Mouse (Mus musculus) cerebellum, adult 2 months (tissue): ENCODE data around the gene Nupr1.
"Not testable (repeated sequence)": the region's sequence is repeated elsewhere in the genome, so short reads cannot be mapped to it uniquely, and the experiment has no call there.

Experiments
- CTCF ChIP-seq: fragments of 200-500 bp; IDR thresholded peaks from 2 replicates; pipeline ENCODE4 v1.5.1; 2011; ENCODE audit warnings: low read depth, mild to moderate bottlenecking, control low read depth, low read length, moderate library complexity, borderline replicate concordance; ENCODE audit not compliant: insufficient read depth
- POLR2A ChIP-seq: fragments of 200-500 bp; IDR thresholded peaks from 2 replicates; pipeline ENCODE4 v1.6.1; 2011; ENCODE audit warnings: low read length, control low read depth, borderline replicate concordance; ENCODE audit not compliant: insufficient read depth

- TF ChIP-seq CTCF, result peak; percentile 46; the same call in 1 of the 2 replicates
- TF ChIP-seq POLR2A, result not testable (repeated sequence)
Observed at GRCm38 (mm10) chr7:126643244-126643617, 12.6 kb upstream of the Nupr1 start.
